Mouse (Mus musculus) liver (tissue): Measurements from ENCODE around the gene Tas2r129.
"Not testable (repeated sequence)": the region's sequence is repeated elsewhere in the genome, so short reads cannot be mapped to it uniquely, and the experiment has no call there.

Experiments used
- DNase-seq: peaks from one replicate; pipeline ENCODE4 v3.0.0-alpha.2; 2020; ENCODE audit warnings: mixed read lengths

Gene Tas2r129

DNA sequence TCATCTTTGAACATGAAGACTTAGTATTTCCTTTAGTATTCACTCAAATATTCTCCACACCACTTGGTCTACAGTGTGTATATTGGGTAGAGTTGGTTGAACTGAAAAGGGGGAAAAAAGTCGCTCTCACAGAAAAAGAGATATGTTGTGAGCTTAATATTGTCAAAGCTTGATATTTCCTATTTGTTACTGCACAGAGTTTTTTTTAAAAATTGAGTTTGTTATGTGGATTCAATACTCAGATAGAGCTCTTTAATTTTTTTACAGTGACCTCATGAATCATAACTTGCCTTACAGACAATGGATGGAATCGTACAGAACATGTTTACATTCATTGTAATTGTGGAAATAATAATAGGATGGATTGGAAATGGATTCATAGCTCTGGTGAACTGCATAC is at the start of gene Tas2r129:
Gene Tas2r129, plus strand, starts transcription at position 301 of the 400 bp plus-strand sequence.
- no peak for DNase-seq

DNA sequence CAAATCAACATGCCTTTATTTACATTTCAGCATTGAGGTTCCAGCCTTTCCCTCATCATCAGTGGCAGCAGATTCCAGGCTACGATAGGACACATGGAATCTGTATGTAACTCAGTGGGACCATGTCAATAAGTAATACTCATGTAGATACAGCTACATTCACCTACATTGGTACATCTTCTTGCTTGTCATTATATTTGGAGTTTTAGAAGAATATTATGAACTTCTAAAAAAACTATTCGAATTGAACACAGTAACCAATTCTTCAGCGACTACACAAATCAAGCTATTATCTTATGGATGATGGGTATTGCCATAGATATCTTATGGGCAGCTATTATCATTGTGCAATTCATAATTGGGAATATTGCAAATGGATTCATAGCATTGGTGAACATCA is 41.6 kb upstream of the Tas2r129 start, which contains the start of gene Tas2r125:
Gene Tas2r125, plus strand, starts transcription at position 301 of the 400 bp plus-strand sequence.
- no peak for DNase-seq

DNA sequence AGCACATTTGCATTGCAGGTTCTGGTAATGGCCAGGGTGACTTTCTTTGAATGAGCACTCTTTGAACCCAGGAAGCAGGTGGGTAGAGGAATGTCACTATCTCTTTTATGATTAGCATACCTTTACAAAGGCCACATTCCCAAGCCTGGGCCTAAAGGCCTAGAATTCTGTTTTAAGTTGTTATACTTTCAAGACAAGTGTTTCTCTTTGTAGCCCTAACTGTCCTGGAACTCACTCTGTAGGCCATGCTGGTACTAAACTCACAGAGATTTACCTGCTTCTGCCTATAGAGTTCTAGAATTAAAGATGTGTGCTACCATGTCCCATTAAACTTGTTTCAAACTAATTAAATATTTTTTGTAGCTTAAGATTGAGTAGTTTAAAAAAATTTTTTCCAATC is 9.5 kb upstream of the Tas2r129 start:
- not testable (repeated sequence) for DNase-seq

DNA sequence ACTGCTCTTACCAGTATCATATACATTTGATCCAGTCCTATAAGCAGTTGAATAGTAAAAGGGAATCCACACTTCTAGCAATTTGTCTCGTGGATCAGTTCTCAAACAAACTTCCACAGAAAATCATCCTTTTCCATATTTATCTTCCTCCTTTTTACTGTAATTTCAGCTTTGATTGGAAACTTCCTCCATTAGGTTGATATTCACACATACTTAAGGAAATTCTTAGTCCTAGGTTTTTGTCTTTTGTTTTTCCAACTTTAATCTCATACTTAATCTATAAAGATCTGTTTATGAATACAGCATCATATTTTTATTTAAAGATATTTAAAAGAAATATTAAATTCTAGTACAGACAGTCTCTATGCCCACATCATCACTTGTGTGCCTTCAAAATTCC is 6.9 kb downstream of the Tas2r129 start, which contains the start of gene Tas2r131:
Gene Tas2r131, minus strand, starts transcription at position 101 of the 400 bp plus-strand sequence.
- no peak for DNase-seq

DNA sequence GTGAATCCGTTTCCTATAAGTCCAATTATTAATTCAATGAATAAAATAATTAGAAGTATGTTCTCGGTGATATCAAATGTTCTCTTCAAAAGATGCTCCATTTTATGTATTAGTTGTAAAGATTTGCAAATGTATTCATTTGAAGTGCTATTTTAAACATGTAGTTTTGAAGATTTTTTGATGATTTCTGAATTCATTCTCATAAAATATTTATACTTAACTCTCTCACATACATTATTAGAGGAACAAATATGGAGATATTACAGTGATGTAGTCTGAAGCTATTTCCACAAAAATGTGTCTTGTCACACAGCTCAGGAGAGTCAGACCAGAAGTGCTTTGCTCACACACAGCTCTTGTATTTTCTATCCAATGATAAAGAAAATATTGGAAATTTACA is 30.0 kb downstream of the Tas2r129 start, which contains the start of gene Tas2r109:
Gene Tas2r109, minus strand, starts transcription at position 101 of the 400 bp plus-strand sequence.
- DNase-seq = no peak
